Mouse (Mus musculus) embryonic facial prominence, embryonic 10.5 days (tissue): ENCODE results near the gene Taf6. TPM values are rescaled to one million over a fixed set of nuclear protein-coding genes. Genes with fewer than 3 reads are reported as not detected.
"Not testable (repeated sequence)": the region's sequence is repeated elsewhere in the genome, so short reads cannot be mapped to it uniquely, and the experiment has no call there.

Experiments
- DNase-seq: peaks from one replicate; pipeline ENCODE4 v3.0.0-alpha.2; 2017; ENCODE audit warnings: low spot score
- H3K27ac ChIP-seq: fragments of 300-500 bp; sonication (generic); replicated peaks from 2 replicates; pipeline ENCODE4 v1.5.1; 2016; ENCODE audit warnings: mild to moderate bottlenecking
- H3K27me3 ChIP-seq: fragments of 300-500 bp; sonication (generic); replicated peaks from 2 replicates; pipeline ENCODE4 v1.6.1; 2016; ENCODE audit warnings: low read depth, mild to moderate bottlenecking; ENCODE audit not compliant: poor library complexity, severe bottlenecking
- H3K36me3 ChIP-seq: fragments of 300-500 bp; sonication (generic); replicated peaks from 2 replicates; pipeline ENCODE4 v1.6.1; 2016; ENCODE audit warnings: mild to moderate bottlenecking, moderate library complexity
- H3K4me1 ChIP-seq: fragments of 300-500 bp; sonication (generic); 2 replicates; pipeline ENCODE4 v1.6.1; 2016
- H3K4me3 ChIP-seq: fragments of 300-500 bp; sonication (generic); 2 replicates; pipeline ENCODE4 v1.5.1; 2016; ENCODE audit warnings: mild to moderate bottlenecking, moderate library complexity
- H3K9me3 ChIP-seq: fragments of 300-500 bp; sonication (generic); 2 replicates; pipeline ENCODE4 v1.6.1; 2016; ENCODE audit warnings: mild to moderate bottlenecking
- WGBS: fragments of 180-500 bp; shearing (Covaris S2); methylation state at CpG from one replicate; pipeline ENCODE4 v1.1.7; 2016; 5-methylcytosine and 5-hydroxymethylcytosine counted together
- polyA plus RNA-seq: library from polyadenylated mRNA; unstranded; fragments of >200 nt; fragmentation: Nextera tagmentation; extraction: Ambion mirVana; gene quantifications from 2 replicates; pipeline ENCODE4 v1.2.1, GENCODE M21; 2016

Taf6 gene
- 146 and 149 TPM in 2 replicates for polyA plus RNA-seq

DNA sequence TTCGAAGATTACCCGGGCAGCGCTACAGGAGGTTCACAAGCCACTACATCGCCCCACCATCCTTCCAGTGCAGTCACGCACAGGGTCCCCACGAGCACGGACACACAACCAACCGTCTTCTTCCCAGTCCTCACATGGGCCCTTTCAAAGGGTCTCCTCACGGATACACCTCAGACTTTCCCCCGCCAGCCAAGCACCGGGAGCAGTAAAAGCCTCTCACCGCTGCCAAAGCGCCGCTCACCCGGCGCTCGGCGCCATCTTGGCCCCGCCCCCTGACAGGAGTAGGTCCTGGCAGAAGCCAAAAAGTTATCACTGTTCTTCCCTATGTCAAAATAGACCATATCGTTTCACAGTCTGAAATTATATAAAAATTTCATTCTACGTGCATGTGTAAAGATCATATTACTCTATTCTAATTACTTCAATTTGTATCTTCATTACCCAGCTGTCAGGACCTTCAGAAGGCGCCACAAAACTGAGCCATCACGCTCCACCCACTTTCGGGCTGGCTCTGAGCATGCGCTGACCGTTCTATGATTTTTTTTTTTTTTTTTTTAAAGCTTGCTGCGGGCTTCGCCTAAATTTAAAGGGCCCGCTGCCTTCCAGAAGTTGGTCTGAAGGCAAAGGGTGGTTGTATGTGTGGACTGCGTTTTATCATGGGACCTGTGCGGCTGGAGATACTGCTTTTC, at the start of gene Taf6, which contains the start of gene Cnpy4:
Gene Taf6 (minus strand): TSS at position 502 of the 689 bp plus-strand sequence.
Gene Cnpy4 (plus strand): TSS at position 536 of the 689 bp plus-strand sequence.
- Histone ChIP-seq H3K36me3 (peaks cover 58% of the 10 kb centered on the region), H3K27me3 (no peaks in the 10 kb centered on the region), H3K9me3 (no peaks in the 10 kb centered on the region), H3K4me3 (peak within 1 kb of the TSS; percentile 82), H3K4me1 (peaks cover 14% of the 10 kb centered on the region), H3K27ac (peak within 1 kb of the TSS; percentile 92)
- peak; percentile 83 for DNase-seq
- WGBS = under 1% methylated on average over 31 of the region's 31 CpGs

DNA sequence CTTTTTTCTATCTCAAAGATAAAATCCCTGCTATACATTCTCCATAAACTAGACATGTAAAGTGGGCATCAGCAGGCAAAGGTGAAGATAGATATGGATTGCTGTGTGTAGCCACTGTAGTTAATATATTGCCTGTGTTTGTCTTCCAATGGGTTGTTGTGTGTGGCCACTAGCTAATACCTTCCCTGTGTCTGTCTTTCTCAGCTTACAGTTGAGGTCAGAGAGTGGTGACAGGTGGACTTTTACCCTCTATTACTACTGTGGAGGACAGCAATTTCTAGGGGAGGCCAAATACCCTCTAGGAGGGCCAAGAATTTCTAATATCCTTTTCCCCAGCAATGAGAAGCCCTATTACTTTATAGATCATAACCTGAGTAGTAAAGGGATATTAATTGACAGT, 47.0 kb upstream of the Taf6 start:
- H3K27ac ChIP-seq = no peak overlapping the region
- H3K36me3 ChIP-seq = no peaks in the 10 kb centered on the region
- no peaks in the 10 kb centered on the region for H3K27me3 ChIP-seq
- DNase-seq = no peak
- H3K4me3 ChIP-seq = no peak overlapping the region
- no peaks in the 10 kb centered on the region for H3K4me1 ChIP-seq
- no peaks in the 10 kb centered on the region for H3K9me3 ChIP-seq

DNA sequence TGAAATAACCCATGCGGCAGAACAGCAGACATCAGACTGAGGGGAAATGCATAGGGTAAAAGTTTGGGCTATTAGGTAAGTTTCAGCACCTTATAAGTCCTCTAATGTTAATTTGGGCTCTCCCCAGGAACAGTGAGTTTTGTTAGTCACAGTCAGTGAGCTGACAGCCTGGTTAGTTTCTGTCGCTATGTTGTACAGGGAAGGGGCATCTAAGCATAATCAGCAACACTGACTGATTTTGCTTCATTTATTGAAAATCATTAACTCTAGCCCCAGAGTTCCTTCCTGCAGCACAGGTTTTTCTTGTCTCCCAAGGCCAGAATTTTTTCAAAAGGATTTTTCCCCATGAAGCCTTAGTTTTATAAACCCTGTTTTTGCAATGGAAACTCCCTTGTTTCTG, 46.5 kb upstream of the Taf6 start:
- no peak overlapping the region for H3K27ac ChIP-seq
- no peak for DNase-seq
- H3K4me1 ChIP-seq = no peaks in the 10 kb centered on the region
- no peak overlapping the region for H3K4me3 ChIP-seq
- H3K27me3 ChIP-seq = no peaks in the 10 kb centered on the region
- 88% methylated on average over 2 of the region's 2 CpGs for WGBS
- no peaks in the 10 kb centered on the region for H3K36me3 ChIP-seq
- no peaks in the 10 kb centered on the region for H3K9me3 ChIP-seq

DNA sequence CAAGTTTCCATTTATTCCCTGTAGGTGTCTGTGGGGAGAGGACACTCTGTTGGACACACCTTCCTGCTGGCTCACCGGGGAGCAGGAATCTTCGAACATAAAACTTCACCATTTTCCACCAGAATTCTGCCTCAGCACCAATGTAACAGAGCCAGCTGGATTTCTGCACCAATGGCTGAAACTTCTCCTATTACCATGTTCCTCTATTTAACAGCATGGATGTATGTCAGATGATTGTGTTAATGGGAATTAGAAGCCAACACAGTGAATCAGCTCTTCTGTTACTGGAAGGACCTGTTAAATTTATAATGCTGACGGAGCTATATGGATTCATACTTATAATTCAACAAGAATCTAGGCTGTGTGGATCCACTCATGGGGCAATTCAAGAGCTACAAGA, 42.3 kb upstream of the Taf6 start:
- no peaks in the 10 kb centered on the region for H3K36me3 ChIP-seq
- 96% methylated on average over 3 of the region's 3 CpGs for WGBS
- DNase-seq = no peak
- no peaks in the 10 kb centered on the region for H3K27me3 ChIP-seq
- H3K4me1 ChIP-seq = no peaks in the 10 kb centered on the region
- no peak overlapping the region for H3K27ac ChIP-seq
- no peak overlapping the region for H3K4me3 ChIP-seq
- H3K9me3 ChIP-seq = no peaks in the 10 kb centered on the region

DNA sequence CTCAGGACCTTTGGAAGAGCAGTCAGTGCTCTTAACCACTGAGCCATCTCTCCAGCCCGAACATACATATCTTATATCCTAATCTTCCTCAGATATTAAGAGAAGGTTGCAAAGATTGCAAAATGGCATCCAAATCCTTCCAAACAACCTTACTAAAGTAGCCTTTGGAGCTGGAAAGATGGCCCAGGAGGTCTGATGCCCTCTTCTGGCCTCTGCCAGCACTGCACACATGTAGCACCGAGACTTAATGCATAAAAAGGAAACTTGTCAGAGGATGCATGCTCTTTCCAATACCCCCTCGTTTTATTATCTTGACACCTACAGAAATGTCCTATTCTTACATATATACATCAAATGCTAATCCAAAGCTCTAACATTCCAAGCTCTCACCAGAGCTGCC, 40.8 kb upstream of the Taf6 start:
- no peaks in the 10 kb centered on the region for H3K27me3 ChIP-seq
- no peaks in the 10 kb centered on the region for H3K36me3 ChIP-seq
- no peaks in the 10 kb centered on the region for H3K4me1 ChIP-seq
- DNase-seq = no peak
- H3K4me3 ChIP-seq = no peak overlapping the region
- no peaks in the 10 kb centered on the region for H3K9me3 ChIP-seq
- WGBS = 63% methylated on average over 3 of the region's 3 CpGs
- H3K27ac ChIP-seq = no peak overlapping the region

DNA sequence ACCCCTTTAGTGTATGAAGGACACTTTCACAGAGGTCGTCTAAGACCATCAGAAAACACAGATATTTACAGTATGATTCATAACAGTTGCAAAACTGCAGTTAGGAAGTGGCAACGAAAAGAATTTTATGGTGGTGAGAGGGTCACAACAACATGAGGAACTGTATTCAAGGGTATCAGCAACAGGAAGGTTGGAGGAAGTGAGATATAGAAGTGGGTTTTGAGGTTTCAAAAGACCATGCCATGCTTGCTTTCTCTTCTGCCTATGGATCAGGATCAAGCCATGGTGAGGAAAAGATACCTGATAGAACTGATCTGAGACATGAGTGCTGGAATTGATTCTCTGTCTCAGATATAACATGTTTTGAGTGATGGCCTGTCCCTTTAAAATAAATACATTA, 40.1 kb upstream of the Taf6 start:
- H3K27ac ChIP-seq = no peak overlapping the region
- H3K4me3 ChIP-seq = no peak overlapping the region
- DNase-seq = no peak
- 75% methylated on average over 2 of the region's 2 CpGs for WGBS
- H3K4me1 ChIP-seq = no peaks in the 10 kb centered on the region
- H3K9me3 ChIP-seq = no peaks in the 10 kb centered on the region
- no peaks in the 10 kb centered on the region for H3K36me3 ChIP-seq
- H3K27me3 ChIP-seq = no peaks in the 10 kb centered on the region

DNA sequence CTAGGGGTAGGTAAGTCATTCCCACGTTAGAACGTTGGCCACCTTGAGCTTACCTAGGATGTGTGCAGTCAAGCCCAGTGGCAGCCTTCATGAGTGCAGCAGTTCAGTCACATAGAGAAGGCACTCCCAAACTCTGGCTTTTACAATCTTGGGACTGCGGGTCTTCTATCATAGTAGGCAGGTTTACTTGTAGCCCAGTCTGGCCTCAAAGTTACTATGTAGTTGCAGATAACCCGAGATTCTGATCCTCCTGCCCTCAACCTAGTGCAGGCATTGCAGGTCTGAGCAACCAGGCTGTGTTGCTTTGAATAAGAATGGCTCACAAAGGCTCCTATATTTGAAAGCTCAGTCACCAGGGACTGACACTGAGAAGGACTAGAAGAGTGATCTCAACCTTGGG, 39.2 kb upstream of the Taf6 start:
- DNase-seq = no peak
- Histone ChIP-seq H3K27me3 (no peaks in the 10 kb centered on the region), H3K4me1 (no peaks in the 10 kb centered on the region), H3K4me3 (no peak overlapping the region), H3K36me3 (no peaks in the 10 kb centered on the region), H3K27ac (no peak overlapping the region), H3K9me3 (no peaks in the 10 kb centered on the region)
- WGBS = 78% methylated on average over 4 of the region's 4 CpGs

DNA sequence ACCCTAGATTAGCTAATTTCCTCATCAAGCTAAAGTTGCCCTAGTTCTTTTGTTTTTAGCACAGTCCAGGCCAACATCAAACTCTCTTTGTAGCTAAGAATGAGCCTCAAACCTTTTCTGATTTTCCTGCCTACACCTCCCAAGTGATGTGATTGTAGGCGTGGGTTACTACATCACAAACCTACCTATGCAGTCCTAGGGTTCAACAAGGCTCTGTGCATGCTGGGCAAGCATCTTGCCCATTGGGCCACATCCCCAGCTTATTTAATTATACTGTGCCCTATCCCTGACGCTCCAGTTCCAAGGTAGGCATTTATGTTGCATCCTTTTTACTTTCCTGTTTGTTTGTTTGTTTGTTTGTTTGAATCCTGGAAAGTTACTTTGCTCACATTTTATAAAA, 38.4 kb upstream of the Taf6 start, which contains the start of gene Nxpe5:
Gene Nxpe5 (plus strand): TSS at position 199 of the 400 bp plus-strand sequence.
- DNase-seq = no peak
- no peaks in the 10 kb centered on the region for H3K4me1 ChIP-seq
- no peak within 1 kb of the TSS for H3K4me3 ChIP-seq
- no peaks in the 10 kb centered on the region for H3K9me3 ChIP-seq
- no peaks in the 10 kb centered on the region for H3K36me3 ChIP-seq
- H3K27me3 ChIP-seq = no peaks in the 10 kb centered on the region
- H3K27ac ChIP-seq = no peak within 1 kb of the TSS
- WGBS = 59% methylated on average over 2 of the region's 2 CpGs

DNA sequence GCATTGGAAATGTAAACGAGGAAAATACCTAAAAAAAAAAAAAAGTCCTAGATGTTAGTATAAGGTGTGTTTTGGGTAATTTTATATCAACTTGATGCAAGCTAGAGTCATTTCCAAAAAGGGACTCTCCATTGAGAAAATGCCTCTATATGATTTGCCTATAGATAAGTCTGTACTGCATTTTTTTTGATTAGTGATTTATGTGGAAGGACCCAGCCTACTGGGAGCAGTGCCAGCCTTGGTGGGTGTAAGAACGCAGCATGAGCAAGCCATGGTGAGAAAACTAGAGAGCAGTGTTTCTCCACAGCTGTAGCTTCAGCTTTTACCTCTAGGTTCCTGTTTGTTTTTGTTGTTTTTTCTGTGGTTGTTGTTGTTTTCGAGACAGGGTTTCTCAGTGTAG, 36.0 kb upstream of the Taf6 start:
- H3K4me3 ChIP-seq = no peak overlapping the region
- no peaks in the 10 kb centered on the region for H3K36me3 ChIP-seq
- no peaks in the 10 kb centered on the region for H3K4me1 ChIP-seq
- no peaks in the 10 kb centered on the region for H3K9me3 ChIP-seq
- H3K27me3 ChIP-seq = no peaks in the 10 kb centered on the region
- no peak for DNase-seq
- H3K27ac ChIP-seq = no peak overlapping the region
- 62% methylated on average over 3 of the region's 3 CpGs for WGBS

DNA sequence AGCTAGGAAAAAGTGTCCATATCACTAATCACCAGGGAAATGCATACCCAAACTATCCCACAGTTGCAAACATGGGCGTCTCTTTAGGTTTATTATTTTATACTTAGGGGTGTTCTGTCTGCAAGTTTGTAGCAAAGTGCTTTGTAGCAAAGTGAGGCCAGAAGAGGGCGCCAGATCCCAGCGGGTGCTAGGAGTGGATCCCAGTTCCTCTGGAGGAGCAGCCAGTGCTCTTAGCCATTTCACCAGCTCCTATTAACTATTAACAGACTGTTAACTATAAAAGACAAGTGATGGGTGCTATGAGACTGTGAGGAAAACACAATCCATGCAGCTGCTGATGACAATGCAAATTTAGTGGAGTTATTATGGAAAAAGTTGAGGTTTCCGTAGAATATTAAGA, 34.9 kb upstream of the Taf6 start:
- DNase-seq = peak; percentile 77
- Histone ChIP-seq H3K36me3 (no peaks in the 10 kb centered on the region), H3K4me3 (no peak overlapping the region), H3K27ac (no peak overlapping the region), H3K27me3 (no peaks in the 10 kb centered on the region), H3K9me3 (peaks cover 2% of the 10 kb centered on the region), H3K4me1 (no peaks in the 10 kb centered on the region)
- WGBS = 26% methylated on average over 4 of the region's 4 CpGs

DNA sequence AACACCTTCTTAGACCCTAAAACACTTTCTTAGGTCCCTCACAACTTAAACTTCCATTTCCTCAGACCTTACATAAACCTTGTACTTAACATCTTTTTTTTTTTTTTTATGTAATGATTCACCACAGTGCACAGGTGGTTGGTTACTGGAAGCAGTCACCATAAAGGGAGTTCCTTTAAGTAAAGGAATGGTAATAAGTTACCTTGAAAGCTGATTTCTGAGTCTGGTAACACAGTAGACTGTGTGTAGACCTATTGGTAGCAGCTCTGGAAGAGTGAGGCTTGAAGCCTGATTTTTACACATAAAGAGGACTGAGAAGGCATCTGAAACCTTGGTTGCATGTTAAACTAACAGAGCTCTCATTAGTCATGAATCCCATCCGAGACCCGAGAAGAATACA, 32.6 kb upstream of the Taf6 start:
- peaks cover 23% of the 10 kb centered on the region for H3K9me3 ChIP-seq
- H3K4me3 ChIP-seq = no peak overlapping the region
- H3K4me1 ChIP-seq = no peaks in the 10 kb centered on the region
- no peaks in the 10 kb centered on the region for H3K27me3 ChIP-seq
- H3K36me3 ChIP-seq = no peaks in the 10 kb centered on the region
- 75% methylated on average over 2 of the region's 2 CpGs for WGBS
- no peak for DNase-seq
- no peak overlapping the region for H3K27ac ChIP-seq

DNA sequence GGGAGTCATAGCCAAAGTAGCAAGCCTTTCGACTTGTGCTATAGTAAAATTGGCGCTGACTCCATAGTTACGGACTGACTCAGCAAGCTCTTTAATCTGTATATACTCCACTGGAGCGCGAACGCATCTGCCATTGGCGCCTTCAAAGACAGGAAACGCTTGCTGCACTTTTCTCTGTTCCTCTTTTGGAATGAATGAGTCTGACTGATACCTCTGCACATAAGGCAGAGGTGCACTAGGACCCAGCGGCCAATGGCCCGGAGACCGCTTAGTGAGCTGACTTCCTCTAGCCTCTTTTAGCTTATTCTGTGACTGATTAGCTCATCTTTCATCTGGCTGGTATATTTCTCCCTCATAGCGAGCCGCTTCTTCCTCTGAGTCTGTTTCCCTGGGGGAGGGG, 29.4 kb upstream of the Taf6 start:
- not testable (repeated sequence) for H3K4me3 ChIP-seq, H3K4me1 ChIP-seq, H3K27me3 ChIP-seq, DNase-seq, H3K36me3 ChIP-seq, H3K27ac ChIP-seq
- peaks cover 39% of the 10 kb centered on the region for H3K9me3 ChIP-seq
- 92% methylated on average over 13 of the region's 13 CpGs for WGBS

DNA sequence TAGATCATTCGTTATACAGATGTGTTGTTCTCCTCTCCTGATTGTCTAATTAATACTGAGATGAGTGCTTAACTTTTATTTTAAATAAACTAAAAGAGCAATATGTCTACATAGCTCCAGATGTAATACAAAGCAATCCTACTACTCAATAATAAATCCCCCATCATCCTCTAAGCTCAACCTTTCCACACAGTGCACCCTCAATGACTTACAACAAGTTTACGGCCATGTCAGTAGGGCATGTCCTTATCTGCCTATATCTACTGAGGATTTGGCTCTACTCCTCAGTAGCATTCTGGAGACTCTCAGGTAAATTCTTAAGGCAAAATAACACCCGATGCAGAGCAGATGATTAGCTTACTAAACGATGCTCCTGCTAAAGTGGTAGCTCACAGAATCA, 20.6 kb upstream of the Taf6 start:
- Histone ChIP-seq H3K27ac (no peak overlapping the region), H3K36me3 (no peaks in the 10 kb centered on the region), H3K4me1 (no peaks in the 10 kb centered on the region), H3K4me3 (no peak overlapping the region), H3K9me3 (peaks cover 18% of the 10 kb centered on the region), H3K27me3 (no peaks in the 10 kb centered on the region)
- DNase-seq = no peak
- WGBS = 85% methylated on average over 4 of the region's 4 CpGs
